9 mouse cellular contexts compared by ENCODE assay signal in the genomic region with DNA sequence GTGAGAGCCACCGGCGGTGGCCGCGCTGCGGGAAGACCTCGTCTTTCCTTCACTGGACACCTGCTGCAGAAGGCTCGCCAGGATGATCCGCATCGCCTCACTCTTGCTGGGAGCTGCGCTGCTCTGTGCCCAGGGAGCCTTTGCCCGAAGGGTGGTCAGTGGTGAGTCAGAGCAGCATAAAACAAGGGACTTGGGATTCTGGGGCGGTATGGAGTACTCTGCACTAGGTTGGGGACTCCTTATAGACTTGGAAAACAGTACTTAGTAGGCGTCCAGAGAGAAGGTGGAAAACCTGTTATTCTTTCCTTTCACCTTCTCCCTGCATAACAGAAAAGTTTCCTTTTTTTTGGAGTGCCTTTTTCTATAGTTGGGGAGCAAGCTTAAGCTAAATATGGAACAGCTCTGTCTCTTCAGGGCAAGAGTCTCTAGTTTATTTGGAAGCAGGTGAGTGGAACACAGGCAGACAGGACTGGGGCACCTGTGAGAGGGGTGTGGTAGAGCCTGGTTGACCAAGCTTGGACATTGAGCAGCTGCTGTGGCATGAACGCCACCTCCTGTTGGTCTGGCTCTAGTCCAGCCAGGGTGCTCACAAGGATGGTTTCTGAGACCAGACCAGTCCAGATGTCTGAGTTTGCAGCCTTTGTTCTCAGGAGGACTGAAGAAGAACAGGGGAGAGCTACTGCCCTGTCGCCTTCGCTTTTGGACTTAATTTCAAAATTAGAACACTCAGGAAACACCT. TPM values are rescaled to one million over a fixed set of nuclear protein-coding genes. Genes with fewer than 3 reads are reported as not detected.
DNase-seq lines count a peak whose midpoint lies in the region; ATAC-seq lines count a peak whose summit lies in the region.
"Had no signal": no experiment of that assay in that cellular context is flagged by ENCODE, and none has a peak within 500 bp of the region (broad histone marks: within the 10 kb centered on the region; RNA-seq: fewer than 3 reads in every experiment).

No protein-coding gene starts in this region.

- no peak for DNase-seq in heart, embryonic 10.5 days (ENCODE audit: low spot score)
- DNase-seq in heart, adult 8-10 months (ENCODE audit: low spot score) = no peak
- peak; percentile 6 for DNase-seq in brain, adult 2 months (ENCODE audit: low read depth, low spot score)
- peak; percentile 8 for DNase-seq in hindbrain, embryonic 10.5 days (ENCODE audit: low spot score)
- DNase-seq in midbrain, embryonic 11.5 days (ENCODE audit: low spot score, missing footprints) = peak; percentile 83
- DNase-seq in spleen, adult 18-20 months = no peak
- DNase-seq in right cerebral cortex, adult 18-20 months = no peak
- no peak for DNase-seq in urinary bladder, postnatal 25 days (ENCODE audit: low spot score)

- ATAC-seq in midbrain, embryonic 11.5 days (ENCODE audit: low FRiP score) = no peak; the same call in none of the 2 replicates

- peaks cover 15% of the 10 kb centered on the region; the same call in 1 of the 2 replicates for H3K27me3 ChIP-seq in heart, embryonic 10.5 days (ENCODE audit: insufficient read depth, poor library complexity, severe bottlenecking)
- H3K27me3 ChIP-seq in hindbrain, embryonic 10.5 days (ENCODE audit: insufficient read depth, poor library complexity, severe bottlenecking) = peaks cover 12% of the 10 kb centered on the region
- H3K27me3 ChIP-seq in midbrain, embryonic 11.5 days (ENCODE audit: control insufficient read depth, insufficient read depth, low read length) = no peaks in the 10 kb centered on the region

- whole genome bisulfite sequencing in heart, embryonic 10.5 days = 14% methylated on average over 16 of the region's 16 CpGs
- WGBS in hindbrain, embryonic 10.5 days = 12% methylated on average over 16 of the region's 16 CpGs
- 13% methylated on average over 16 of the region's 16 CpGs for WGBS in midbrain, embryonic 11.5 days

- peaks cover 10% of the 10 kb centered on the region for H3K4me1 ChIP-seq in heart, embryonic 10.5 days
- H3K4me1 ChIP-seq in hindbrain, embryonic 10.5 days (replicated peaks) = peaks cover 12% of the 10 kb centered on the region
- no peaks in the 10 kb centered on the region for H3K4me1 ChIP-seq in midbrain, embryonic 11.5 days (ENCODE audit: control insufficient read depth, insufficient read depth, low read length)

- H3K36me3 ChIP-seq in heart, embryonic 10.5 days = no peaks in the 10 kb centered on the region
- no peaks in the 10 kb centered on the region for H3K36me3 ChIP-seq in hindbrain, embryonic 10.5 days
- no peaks in the 10 kb centered on the region for H3K36me3 ChIP-seq in midbrain, embryonic 11.5 days (ENCODE audit: control insufficient read depth, insufficient read depth, low read length)

- no peaks in the 10 kb centered on the region for H3K9me3 ChIP-seq in heart, embryonic 10.5 days
- no peaks in the 10 kb centered on the region for H3K9me3 ChIP-seq in hindbrain, embryonic 10.5 days
- H3K9me3 ChIP-seq in midbrain, embryonic 11.5 days (ENCODE audit: control insufficient read depth, low read length) = no peaks in the 10 kb centered on the region

- H3K4me2 ChIP-seq in midbrain, embryonic 11.5 days = peak overlapping the region; percentile 95

- H3K27ac ChIP-seq in heart, embryonic 10.5 days = no peak overlapping the region
- peak overlapping the region; percentile 62; the same call in 1 of the 2 replicates for H3K27ac ChIP-seq in hindbrain, embryonic 10.5 days
- no peak overlapping the region for H3K27ac ChIP-seq in midbrain, embryonic 11.5 days (ENCODE audit: low read depth, low read length)

- peak overlapping the region; percentile 60 for H3K4me3 ChIP-seq in heart, embryonic 10.5 days
- peak overlapping the region; percentile 61 for H3K4me3 ChIP-seq in hindbrain, embryonic 10.5 days
- peak overlapping the region; percentile 47 for H3K4me3 ChIP-seq in midbrain, embryonic 11.5 days (ENCODE audit: low read depth, low read length)

- peak overlapping the region; percentile 62 for H3K9ac ChIP-seq in midbrain, embryonic 11.5 days (ENCODE audit: low read length)

RNA-seq across cellular contexts. Expression of a gene that starts 0.7 kb away (rescaled TPM):
- 0.09 TPM in 1 of 2 replicates, not detected in the other for polyA plus RNA-seq in heart, embryonic 10.5 days (2016; fragmentation: Nextera tagmentation; extraction: Ambion mirVana)
- under 1 TPM in 2 of 4 experiments, not detected in 2; 0.13 to 0.22 TPM for total RNA-seq in heart, adult 8-10 months (2022)
- 0.90 and 2.0 TPM in 2 replicates for polyA plus RNA-seq in hindbrain, embryonic 10.5 days (2016; fragmentation: Nextera tagmentation; extraction: Ambion mirVana)
- 1.7 and 1.8 TPM in 2 replicates for polyA plus RNA-seq in midbrain, embryonic 11.5 days (2014; fragmentation: Nextera tagmentation; extraction: Ambion mirVana)
- polyA plus RNA-seq: spleen, adult 2 months had no signal

Comparison
In these comparisons a context has a peak if more than half of its experiments do, and no peak if none do; other contexts are left out.
1. DNase-seq: peak in brain, adult 2 months (single experiment), hindbrain, embryonic 10.5 days (single experiment) and midbrain, embryonic 11.5 days (single experiment); none in heart, embryonic 10.5 days (single experiment), heart, adult 8-10 months (single experiment), spleen, adult 18-20 months (0 of 2), right cerebral cortex, adult 18-20 months (single experiment) and urinary bladder, postnatal 25 days (single experiment).
2. Peak in every context shown above with its lines, with median percentiles within 50 percentile points of each other: H3K4me3 ChIP-seq.